Mouse (Mus musculus): ENCODE results near the gene Dctpp1. TPM values are rescaled to one million over a fixed set of nuclear protein-coding genes. Genes with fewer than 3 reads are reported as not detected.

The Dctpp1 gene
- 68.9 and 70.5 TPM in 2 replicates for polyA plus RNA-seq (2012; rRNA removed)

DNA sequence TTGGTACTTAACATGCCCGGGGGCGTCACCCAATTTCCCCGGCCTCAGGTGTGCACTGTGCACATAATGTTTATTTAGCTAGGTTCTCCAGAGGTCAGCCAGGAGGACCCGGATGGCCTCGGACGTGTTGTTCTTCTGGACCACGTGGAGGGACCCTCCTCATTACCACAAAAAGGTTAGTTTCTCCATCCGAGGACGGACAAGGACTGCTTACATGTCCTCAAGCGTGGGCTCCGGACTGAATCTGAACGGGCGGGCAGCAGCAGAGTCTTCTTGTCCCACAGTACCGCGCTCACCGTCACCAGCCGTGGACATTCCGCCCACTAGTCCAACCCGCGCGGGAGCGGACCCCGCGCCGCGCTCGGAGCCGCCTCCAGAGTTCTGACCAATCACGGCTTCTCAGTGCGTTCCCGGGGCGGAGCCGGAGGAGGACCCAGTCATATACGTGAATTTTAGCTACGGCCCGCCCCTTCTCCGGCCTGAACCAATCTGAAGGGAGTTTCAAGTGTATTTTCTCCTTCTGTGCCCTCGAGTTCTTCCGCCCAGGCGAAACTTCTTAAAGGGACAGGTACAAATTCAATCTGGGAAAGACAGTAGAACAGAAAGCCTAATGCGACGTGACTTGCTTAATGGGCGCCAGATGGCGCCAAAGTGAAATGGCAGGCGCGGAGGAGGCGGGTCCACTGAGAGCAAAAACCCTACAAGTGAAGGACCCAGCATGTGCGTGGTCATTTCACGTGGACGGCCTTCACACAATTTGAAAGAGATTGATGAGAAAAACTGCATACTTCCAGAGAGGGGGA lies at the start of gene Dctpp1:
Dctpp1 (minus strand) TSS at position 401 of the 803 bp plus-strand sequence.
- DNase-seq = peak; percentile 100
- Histone ChIP-seq H3K27ac (ENCODE audit: insufficient read depth, low read depth, low read length) (no peak within 1 kb of the TSS; the same call in 1 of the 2 replicates), H3K4me1 (ENCODE audit: control insufficient read depth, insufficient read depth, low read length) (peaks cover 3% of the 10 kb centered on the region; the same call in 1 of the 2 replicates), H3K27me3 (replicated peaks; ENCODE audit: control insufficient read depth, insufficient read depth, low read length) (no peaks in the 10 kb centered on the region), H3K4me3 (ENCODE audit: insufficient read depth, low read depth, low read length) (peak within 1 kb of the TSS; percentile 77), H3K36me3 (ENCODE audit: control insufficient read depth, insufficient read depth, low read length) (no peaks in the 10 kb centered on the region)
- WGBS = under 1% methylated on average over 50 of the region's 50 CpGs
- TF ChIP-seq CTCF (conservative IDR thresholded peaks at IDR 0.05; ENCODE audit: insufficient read depth, insufficient read length, low read depth, low read length) (peak; percentile 94), POLR2A (IDR thresholded peaks at IDR 0.05; ENCODE audit: low read depth, low read length) (no peak)

- WGBS = 59% methylated on average over 12 of the region's 12 CpGs
- DNase-seq = no peak
- H3K36me3 ChIP-seq (ENCODE audit: control insufficient read depth, insufficient read depth, low read length) = no peaks in the 10 kb centered on the region
- H3K4me1 ChIP-seq (ENCODE audit: control insufficient read depth, insufficient read depth, low read length) = no peaks in the 10 kb centered on the region
- H3K4me3 ChIP-seq (ENCODE audit: insufficient read depth, low read depth, low read length) = no peak overlapping the region
- H3K27ac ChIP-seq (ENCODE audit: insufficient read depth, low read depth, low read length) = no peak overlapping the region
- TF ChIP-seq CTCF (conservative IDR thresholded peaks at IDR 0.05; ENCODE audit: insufficient read depth, insufficient read length, low read depth, low read length) (no peak), POLR2A (IDR thresholded peaks at IDR 0.05; ENCODE audit: low read depth, low read length) (no peak)
- H3K27me3 ChIP-seq (replicated peaks; ENCODE audit: control insufficient read depth, insufficient read depth, low read length) = no peaks in the 10 kb centered on the region
Observed at GRCm38 (mm10) chr7:127309951-127310350, 49.4 kb upstream of the Dctpp1 start.

- DNase-seq = peak; percentile 75
- no peaks in the 10 kb centered on the region for H3K27me3 ChIP-seq (replicated peaks; ENCODE audit: control insufficient read depth, insufficient read depth, low read length)
- WGBS = 68% methylated on average over 4 of the region's 4 CpGs
- H3K4me1 ChIP-seq (ENCODE audit: control insufficient read depth, insufficient read depth, low read length) = no peaks in the 10 kb centered on the region
- H3K36me3 ChIP-seq (ENCODE audit: control insufficient read depth, insufficient read depth, low read length) = no peaks in the 10 kb centered on the region
- H3K27ac ChIP-seq (ENCODE audit: insufficient read depth, low read depth, low read length) = no peak overlapping the region
- no peak overlapping the region for H3K4me3 ChIP-seq (ENCODE audit: insufficient read depth, low read depth, low read length)
- TF ChIP-seq POLR2A (IDR thresholded peaks at IDR 0.05; ENCODE audit: low read depth, low read length) (no peak), CTCF (conservative IDR thresholded peaks at IDR 0.05; ENCODE audit: insufficient read depth, insufficient read length, low read depth, low read length) (peak; percentile 56)
Observed at GRCm38 (mm10) chr7:127308887-127309286, 48.4 kb upstream of the Dctpp1 start.

- Histone ChIP-seq H3K4me1 (ENCODE audit: control insufficient read depth, insufficient read depth, low read length) (no peaks in the 10 kb centered on the region), H3K4me3 (ENCODE audit: insufficient read depth, low read depth, low read length) (no peak overlapping the region), H3K27ac (ENCODE audit: insufficient read depth, low read depth, low read length) (no peak overlapping the region), H3K36me3 (ENCODE audit: control insufficient read depth, insufficient read depth, low read length) (no peaks in the 10 kb centered on the region), H3K27me3 (replicated peaks; ENCODE audit: control insufficient read depth, insufficient read depth, low read length) (no peaks in the 10 kb centered on the region)
- DNase-seq = no peak
- WGBS = 83% methylated on average over 2 of the region's 2 CpGs
- TF ChIP-seq CTCF (conservative IDR thresholded peaks at IDR 0.05; ENCODE audit: insufficient read depth, insufficient read length, low read depth, low read length) = no peak
- no peak for TF ChIP-seq POLR2A (IDR thresholded peaks at IDR 0.05; ENCODE audit: low read depth, low read length)
Observed at GRCm38 (mm10) chr7:127308431-127308830, 47.9 kb upstream of the Dctpp1 start.

DNA sequence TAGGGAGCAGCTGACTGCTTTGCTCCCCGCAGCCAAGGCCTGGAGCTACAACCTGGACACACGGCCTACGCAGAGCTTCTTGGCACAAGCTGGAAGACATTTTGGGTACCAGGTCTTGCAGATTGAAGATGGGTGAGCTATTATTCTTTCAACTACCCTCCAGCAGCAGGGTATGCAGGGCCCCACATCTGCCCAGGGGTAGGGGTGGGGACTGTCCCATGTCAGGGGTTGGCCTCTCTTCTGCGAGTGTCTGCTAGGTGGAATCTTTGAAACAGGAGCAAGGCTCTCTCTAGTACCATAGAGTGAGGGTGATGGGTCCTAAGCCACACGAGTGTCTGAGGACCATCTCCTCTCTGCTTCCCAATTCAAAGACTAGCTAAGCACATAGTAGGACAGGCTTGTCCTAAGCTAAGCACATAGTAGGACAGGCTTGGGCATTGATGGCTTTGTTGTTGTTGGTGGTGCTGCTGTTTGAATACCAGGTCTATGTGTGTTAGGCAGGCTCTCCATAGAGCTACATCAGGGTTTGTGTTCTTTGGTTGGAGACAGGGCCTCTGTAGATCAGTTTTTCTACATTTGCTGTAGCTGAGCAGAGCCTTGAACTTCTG lies 37.2 kb upstream of the Dctpp1 start:
- WGBS = 88% methylated on average over 5 of the region's 5 CpGs
- no peaks in the 10 kb centered on the region for H3K27me3 ChIP-seq (replicated peaks; ENCODE audit: control insufficient read depth, insufficient read depth, low read length)
- TF ChIP-seq POLR2A (IDR thresholded peaks at IDR 0.05; ENCODE audit: low read depth, low read length) = no peak
- no peak for TF ChIP-seq CTCF (conservative IDR thresholded peaks at IDR 0.05; ENCODE audit: insufficient read depth, insufficient read length, low read depth, low read length)
- H3K4me1 ChIP-seq (ENCODE audit: control insufficient read depth, insufficient read depth, low read length) = no peaks in the 10 kb centered on the region
- no peak overlapping the region for H3K27ac ChIP-seq (ENCODE audit: insufficient read depth, low read depth, low read length)
- H3K36me3 ChIP-seq (ENCODE audit: control insufficient read depth, insufficient read depth, low read length) = no peaks in the 10 kb centered on the region
- no peak overlapping the region for H3K4me3 ChIP-seq (ENCODE audit: insufficient read depth, low read depth, low read length)
- DNase-seq = no peak

- no peak overlapping the region for H3K4me3 ChIP-seq (ENCODE audit: insufficient read depth, low read depth, low read length)
- H3K4me1 ChIP-seq (ENCODE audit: control insufficient read depth, insufficient read depth, low read length) = no peaks in the 10 kb centered on the region
- H3K36me3 ChIP-seq (ENCODE audit: control insufficient read depth, insufficient read depth, low read length) = no peaks in the 10 kb centered on the region
- no peak overlapping the region for H3K27ac ChIP-seq (ENCODE audit: insufficient read depth, low read depth, low read length)
- no peak for DNase-seq
- no peaks in the 10 kb centered on the region for H3K27me3 ChIP-seq (replicated peaks; ENCODE audit: control insufficient read depth, insufficient read depth, low read length)
- WGBS = 95% methylated on average over 5 of the region's 5 CpGs
- TF ChIP-seq CTCF (conservative IDR thresholded peaks at IDR 0.05; ENCODE audit: insufficient read depth, insufficient read length, low read depth, low read length) = no peak
- no peak for TF ChIP-seq POLR2A (IDR thresholded peaks at IDR 0.05; ENCODE audit: low read depth, low read length)
Observed at GRCm38 (mm10) chr7:127296786-127297555, 36.5 kb upstream of the Dctpp1 start.

Measured in kidney, adult 2 months (tissue).